Mouse (Mus musculus) testis, adult 2 months (tissue): ENCODE measurements around the gene Lgi4.
A peak's percentile ranks its signal among the peaks of the same experiment; 100 is the strongest.

Experiments
- CTCF ChIP-seq: fragments of 200-500 bp; IDR thresholded peaks from 2 replicates; pipeline ENCODE4 v1.5.1; 2012; ENCODE audit warnings: low read depth, mild to moderate bottlenecking, inconsistent platforms, low read length, moderate library complexity; ENCODE audit not compliant: control insufficient read depth, insufficient read depth, insufficient replicate concordance
- POLR2A ChIP-seq: fragments of 200-500 bp; IDR thresholded peaks from 2 replicates; pipeline ENCODE4 v1.6.1; 2012; ENCODE audit warnings: low read depth, mild to moderate bottlenecking, inconsistent platforms, low read length, moderate library complexity; ENCODE audit not compliant: control insufficient read depth

DNA sequence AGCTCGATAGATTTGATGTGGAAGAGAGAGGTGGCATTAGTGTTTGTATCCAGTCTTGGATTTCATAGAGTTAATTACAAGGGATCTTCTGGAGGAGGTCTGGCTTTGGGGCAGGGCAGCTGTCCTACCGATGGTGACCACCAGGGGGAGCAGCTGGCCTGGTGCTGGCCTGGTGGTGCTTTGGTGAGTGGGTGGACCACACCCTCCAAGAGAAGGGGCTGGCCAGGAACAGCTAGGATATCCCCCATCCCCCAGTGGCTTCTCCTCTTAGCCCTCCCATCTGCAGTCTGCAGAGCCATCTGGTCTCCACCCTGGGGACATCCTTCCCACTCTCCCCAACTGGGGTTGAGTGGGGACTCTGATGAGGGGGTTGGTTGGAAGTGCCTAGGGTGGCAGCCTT, at the start of gene Lgi4:
- TF ChIP-seq CTCF, result peak; percentile 99
- no peak for TF ChIP-seq POLR2A
